Mouse (Mus musculus): ENCODE measurements at regions not wholly inside any gene's neighbourhood (a gene's known extent, or its start where the extent isn't known, plus 50 kb on each side); places are given as distances from the start of the nearest gene placed in this dataset.

GRCm38 (mm10) chr4:64599222-64599621 is 524.8 kb upstream of the Pappa start:
- DNase-seq (ENCODE audit: low read depth): no peak

GRCm38 (mm10) chr4:64622771-64623170 is 501.2 kb upstream of the Pappa start:
- no peak for DNase-seq (ENCODE audit: low read depth)

GRCm38 (mm10) chr4:64632189-64632588 is 491.8 kb upstream of the Pappa start:
- no peak for DNase-seq (ENCODE audit: low read depth)

GRCm38 (mm10) chr4:64635256-64635962 is 488.6 kb upstream of the Pappa start:
- no peak for DNase-seq (ENCODE audit: low read depth)

- DNase-seq (ENCODE audit: low read depth): no peak
Measured at GRCm38 (mm10) chr4:64640056-64640455, 483.9 kb upstream of the Pappa start.

GRCm38 (mm10) chr4:64640976-64641375 is 483.0 kb upstream of the Pappa start:
- DNase-seq (ENCODE audit: low read depth): no peak

GRCm38 (mm10) chr4:64645141-64645540 is 478.8 kb upstream of the Pappa start:
- no peak for DNase-seq (ENCODE audit: low read depth)

GRCm38 (mm10) chr4:64654157-64654556 is 469.8 kb upstream of the Pappa start:
- no peak for DNase-seq (ENCODE audit: low read depth)

GRCm38 (mm10) chr4:64655534-64655933 is 468.4 kb upstream of the Pappa start:
- DNase-seq (ENCODE audit: low read depth): no peak

GRCm38 (mm10) chr4:64663722-64664121 is 460.3 kb upstream of the Pappa start:
- no peak for DNase-seq (ENCODE audit: low read depth)

GRCm38 (mm10) chr4:64667998-64668397 is 456.0 kb upstream of the Pappa start:
- no peak for DNase-seq (ENCODE audit: low read depth)

GRCm38 (mm10) chr4:64669722-64670121 is 454.3 kb upstream of the Pappa start:
- no peak for DNase-seq (ENCODE audit: low read depth)

- DNase-seq (ENCODE audit: low read depth): no peak
Measured at GRCm38 (mm10) chr4:64676438-64676837, 447.5 kb upstream of the Pappa start.

- no peak for DNase-seq (ENCODE audit: low read depth)
Measured at GRCm38 (mm10) chr4:64676881-64677280, 447.1 kb upstream of the Pappa start.

- no peak for DNase-seq (ENCODE audit: low read depth)
Measured at GRCm38 (mm10) chr4:64684654-64685053, 439.3 kb upstream of the Pappa start.

- DNase-seq (ENCODE audit: low read depth): no peak
Measured at GRCm38 (mm10) chr4:64696134-64696533, 427.8 kb upstream of the Pappa start.

GRCm38 (mm10) chr4:64723296-64723695 is 400.7 kb upstream of the Pappa start:
- no peak for DNase-seq (ENCODE audit: low read depth)

GRCm38 (mm10) chr4:64724851-64725250 is 399.1 kb upstream of the Pappa start:
- no peak for DNase-seq (ENCODE audit: low read depth)

- no peak for DNase-seq (ENCODE audit: low read depth)
Measured at GRCm38 (mm10) chr4:64755986-64756385, 368.0 kb upstream of the Pappa start.

GRCm38 (mm10) chr4:64768610-64769009 is 355.4 kb upstream of the Pappa start:
- DNase-seq (ENCODE audit: low read depth): no peak

- no peak for DNase-seq (ENCODE audit: low read depth)
Measured at GRCm38 (mm10) chr4:64803886-64804285, 320.1 kb upstream of the Pappa start.

GRCm38 (mm10) chr4:64804996-64805395 is 319.0 kb upstream of the Pappa start:
- no peak for DNase-seq (ENCODE audit: low read depth)

GRCm38 (mm10) chr4:64807148-64807547 is 316.8 kb upstream of the Pappa start:
- no peak for DNase-seq (ENCODE audit: low read depth)

- no peak for DNase-seq (ENCODE audit: low read depth)
Measured at GRCm38 (mm10) chr4:64811974-64812373, 312.0 kb upstream of the Pappa start.

All from 416B (cell line).